17 mouse cellular contexts compared by ENCODE assay signal in the genomic region with DNA sequence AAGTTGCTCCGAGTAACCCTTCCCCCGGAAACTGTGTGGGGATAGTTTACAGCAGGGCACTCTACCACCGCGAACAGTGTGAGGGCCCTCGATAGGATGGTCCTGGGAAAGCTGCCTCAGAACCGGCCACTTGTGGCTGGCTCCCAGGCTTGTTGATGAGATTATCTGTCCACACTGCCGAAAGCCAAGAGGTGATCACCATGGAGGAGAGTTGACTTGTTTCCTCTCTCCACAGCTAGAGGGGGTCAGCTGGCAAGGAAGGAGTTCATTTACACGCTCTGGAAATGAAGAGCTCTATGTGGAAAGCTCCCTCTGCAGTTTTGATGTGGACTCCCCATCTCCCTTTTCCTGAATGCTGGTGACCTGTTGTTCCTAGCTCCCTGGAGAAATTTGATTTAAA.
DNase-seq lines count a peak whose midpoint lies in the region; ATAC-seq lines count a peak whose summit lies in the region.
"Had no signal": no experiment of that assay in that cellular context is flagged by ENCODE, and none has a peak within 500 bp of the region (broad histone marks: within the 10 kb centered on the region; RNA-seq: fewer than 3 reads in every experiment).

No protein-coding gene starts in this region.

- 75% methylated on average over 8 of the region's 8 CpGs for WGBS in midbrain, embryonic 13.5 days
- 71% methylated on average over 8 of the region's 8 CpGs for WGBS in midbrain, embryonic 15.5 days
- 55% methylated on average over 8 of the region's 8 CpGs for WGBS in liver, embryonic 11.5 days
- 79% methylated on average over 8 of the region's 8 CpGs for WGBS in limb, embryonic 10.5 days

- no peak overlapping the region for H3K9ac ChIP-seq in midbrain, embryonic 13.5 days (replicated peaks)
- no peak overlapping the region for H3K9ac ChIP-seq in midbrain, embryonic 15.5 days
- peak overlapping the region; percentile 38; the same call in 1 of the 2 replicates for H3K9ac ChIP-seq in liver, embryonic 11.5 days (ENCODE audit: low read depth, low read length)
- H3K9ac ChIP-seq: embryonic facial prominence, embryonic 15.5 days; intestine, embryonic 15.5 days; stomach, embryonic 15.5 days had no signal

- DNase-seq in liver, embryonic 11.5 days (ENCODE audit: low spot score) = no peak
- DNase-seq in limb, embryonic 10.5 days (ENCODE audit: low spot score) = no peak
- DNase-seq in cerebellum, postnatal 14 days = no peak
- DNase-seq in adrenal gland, adult 2 months = no peak
- DNase-seq: cerebellum, postnatal 25 days; heart, postnatal 14 days; kidney, postnatal 36 days; lung, adult 2 months; right cerebral cortex, postnatal 4 days had no signal

- no peaks in the 10 kb centered on the region for H3K9me3 ChIP-seq in erythroblast, embryonic 14.5 days (ENCODE audit: control insufficient read depth, low read length)
- H3K9me3 ChIP-seq in midbrain, embryonic 13.5 days = no peaks in the 10 kb centered on the region
- H3K9me3 ChIP-seq in midbrain, embryonic 15.5 days = no peaks in the 10 kb centered on the region
- no peaks in the 10 kb centered on the region for H3K9me3 ChIP-seq in liver, embryonic 11.5 days (ENCODE audit: control insufficient read depth, low read length)
- H3K9me3 ChIP-seq in limb, embryonic 10.5 days (replicated peaks) = no peaks in the 10 kb centered on the region
- H3K9me3 ChIP-seq: embryonic facial prominence, embryonic 15.5 days; intestine, embryonic 15.5 days; stomach, embryonic 15.5 days had no signal

- no peaks in the 10 kb centered on the region for H3K36me3 ChIP-seq in erythroblast, embryonic 14.5 days (ENCODE audit: control insufficient read depth)
- H3K36me3 ChIP-seq in midbrain, embryonic 13.5 days = no peaks in the 10 kb centered on the region
- no peaks in the 10 kb centered on the region for H3K36me3 ChIP-seq in midbrain, embryonic 15.5 days (replicated peaks)
- no peaks in the 10 kb centered on the region for H3K36me3 ChIP-seq in liver, embryonic 11.5 days (ENCODE audit: control insufficient read depth, insufficient read depth, low read length)
- H3K36me3 ChIP-seq in limb, embryonic 10.5 days = no peaks in the 10 kb centered on the region
- H3K36me3 ChIP-seq: embryonic facial prominence, embryonic 15.5 days; G1E; intestine, embryonic 15.5 days; stomach, embryonic 15.5 days had no signal

- no peak for ATAC-seq in erythroblast, adult 5-6 weeks (replicated peaks; ENCODE audit: low FRiP score, poor library complexity, severe bottlenecking)
- ATAC-seq in midbrain, embryonic 13.5 days = 0 out of 2 replicates have a peak, but pooled peaks have one; percentile 11
- no peak for ATAC-seq in midbrain, embryonic 15.5 days (replicated peaks)
- ATAC-seq in liver, embryonic 11.5 days (replicated peaks; ENCODE audit: low FRiP score) = peak; percentile 74
- ATAC-seq: intestine, embryonic 15.5 days had no signal

- no peaks in the 10 kb centered on the region for H3K27me3 ChIP-seq in erythroblast, embryonic 14.5 days (ENCODE audit: control insufficient read depth)
- no peaks in the 10 kb centered on the region for H3K27me3 ChIP-seq in midbrain, embryonic 13.5 days
- H3K27me3 ChIP-seq in midbrain, embryonic 15.5 days (replicated peaks) = no peaks in the 10 kb centered on the region
- H3K27me3 ChIP-seq in liver, embryonic 11.5 days (replicated peaks; ENCODE audit: control insufficient read depth, insufficient read depth, low read length) = no peaks in the 10 kb centered on the region
- no peaks in the 10 kb centered on the region for H3K27me3 ChIP-seq in limb, embryonic 10.5 days (ENCODE audit: low read depth, poor library complexity, severe bottlenecking)
- H3K27me3 ChIP-seq: embryonic facial prominence, embryonic 15.5 days; intestine, embryonic 15.5 days; stomach, embryonic 15.5 days had no signal

- H3K4me3 ChIP-seq in erythroblast, embryonic 14.5 days (replicated peaks) = peak overlapping the region; percentile 56
- no peak overlapping the region for H3K4me3 ChIP-seq in midbrain, embryonic 13.5 days (replicated peaks)
- H3K4me3 ChIP-seq in midbrain, embryonic 15.5 days = no peak overlapping the region
- no peak overlapping the region for H3K4me3 ChIP-seq in liver, embryonic 11.5 days (ENCODE audit: low read depth, low read length)
- no peak overlapping the region for H3K4me3 ChIP-seq in limb, embryonic 10.5 days
- H3K4me3 ChIP-seq: embryonic facial prominence, embryonic 15.5 days; intestine, embryonic 15.5 days; stomach, embryonic 15.5 days had no signal

- H3K4me1 ChIP-seq in erythroblast, embryonic 14.5 days (ENCODE audit: control insufficient read depth) = peaks cover 30% of the 10 kb centered on the region
- no peaks in the 10 kb centered on the region for H3K4me1 ChIP-seq in midbrain, embryonic 13.5 days (replicated peaks)
- H3K4me1 ChIP-seq in midbrain, embryonic 15.5 days = no peaks in the 10 kb centered on the region
- peaks cover 8% of the 10 kb centered on the region; the same call in 1 of the 2 replicates for H3K4me1 ChIP-seq in liver, embryonic 11.5 days (replicated peaks; ENCODE audit: control insufficient read depth, insufficient read depth, low read length)
- H3K4me1 ChIP-seq in limb, embryonic 10.5 days = no peaks in the 10 kb centered on the region
- H3K4me1 ChIP-seq: embryonic facial prominence, embryonic 15.5 days; intestine, embryonic 15.5 days; stomach, embryonic 15.5 days had no signal

- H3K4me2 ChIP-seq in midbrain, embryonic 13.5 days (replicated peaks) = no peak overlapping the region
- H3K4me2 ChIP-seq in midbrain, embryonic 15.5 days = no peak overlapping the region
- H3K4me2 ChIP-seq in liver, embryonic 11.5 days = peak overlapping the region; percentile 57
- H3K4me2 ChIP-seq: embryonic facial prominence, embryonic 15.5 days; intestine, embryonic 15.5 days; stomach, embryonic 15.5 days had no signal

- no peak overlapping the region for H3K27ac ChIP-seq in midbrain, embryonic 13.5 days
- H3K27ac ChIP-seq in midbrain, embryonic 15.5 days = no peak overlapping the region
- peak overlapping the region; percentile 63 for H3K27ac ChIP-seq in liver, embryonic 11.5 days (ENCODE audit: low read depth, low read length)
- no peak overlapping the region for H3K27ac ChIP-seq in limb, embryonic 10.5 days
- H3K27ac ChIP-seq: embryonic facial prominence, embryonic 15.5 days; intestine, embryonic 15.5 days; stomach, embryonic 15.5 days had no signal

Comparison
In these comparisons a context has a peak if more than half of its experiments do, and no peak if none do; other contexts are left out.
1. ATAC-seq: peak in midbrain, embryonic 13.5 days (single experiment) and liver, embryonic 11.5 days (single experiment); none in erythroblast, adult 5-6 weeks (single experiment) and midbrain, embryonic 15.5 days (single experiment).